Mouse (Mus musculus) left cerebral cortex, adult 2 months (tissue): Measurements from ENCODE around the gene Nelfcd. TPM values are rescaled to one million over a fixed set of nuclear protein-coding genes. Genes with fewer than 3 reads are reported as not detected.
A peak's percentile ranks its signal among the peaks of the same experiment; 100 is the strongest.

Source experiments
- DNase-seq, 2 experiments: peaks; one replicate each; pipeline ENCODE4 v3.0.0; 2021 to 2022; ENCODE audit warnings: low spot score in 2 of 2, mixed read lengths in 1 of 2; ENCODE audit errors: extremely low spot score in 1 of 2
- H3K27ac ChIP-seq: fragments of 200-600 bp; 2 replicates; pipeline ENCODE4 v1.8.1; 2022
- H3K4me3 ChIP-seq: fragments of 200-600 bp; 2 replicates; pipeline ENCODE4 v1.8.1; 2022
- CTCF ChIP-seq: fragments of 200-600 bp; IDR thresholded peaks from 2 replicates; pipeline ENCODE4 v1.8.1; 2022; ENCODE audit warnings: antibody characterized with exemption, mild to moderate bottlenecking, moderate library complexity
- intact Hi-C: fragments of 180-260 bp; cut with DNase I; formaldehyde crosslinking; loops from one replicate; pipeline ENCODE4 v1.15.1; 2025
- total RNA-seq, 2 experiments: library from RNA; stranded (reverse); gene quantifications; 2 replicates each; pipeline ENCODE4 v1.2.3; 2021

Nelfcd gene
- total RNA-seq, 2 experiments from 2014 or later, result 47.9 to 50.8 TPM

GRCm38 (mm10) chr2:174459365-174459764 lies 43.8 kb downstream of the Nelfcd start:
- no peak for DNase-seq
- intact Hi-C loops, result no loop called here
- no peak overlapping the region for H3K4me3 ChIP-seq
- no peak for TF ChIP-seq CTCF
- no peak overlapping the region for H3K27ac ChIP-seq

- no peak for DNase-seq
- Histone ChIP-seq H3K27ac (peak overlapping the region; percentile 97), H3K4me3 (peak overlapping the region; percentile 72)
- TF ChIP-seq CTCF, result no peak
- intact Hi-C loops, result loop anchor here (5.0 kb wide), 2 partner anchors 131 to 394 kb away; no protein-coding TSS in a partner anchor
These were observed 47.8 kb downstream of the Nelfcd start for GRCm38 (mm10) chr2:174463370-174463769.

DNA sequence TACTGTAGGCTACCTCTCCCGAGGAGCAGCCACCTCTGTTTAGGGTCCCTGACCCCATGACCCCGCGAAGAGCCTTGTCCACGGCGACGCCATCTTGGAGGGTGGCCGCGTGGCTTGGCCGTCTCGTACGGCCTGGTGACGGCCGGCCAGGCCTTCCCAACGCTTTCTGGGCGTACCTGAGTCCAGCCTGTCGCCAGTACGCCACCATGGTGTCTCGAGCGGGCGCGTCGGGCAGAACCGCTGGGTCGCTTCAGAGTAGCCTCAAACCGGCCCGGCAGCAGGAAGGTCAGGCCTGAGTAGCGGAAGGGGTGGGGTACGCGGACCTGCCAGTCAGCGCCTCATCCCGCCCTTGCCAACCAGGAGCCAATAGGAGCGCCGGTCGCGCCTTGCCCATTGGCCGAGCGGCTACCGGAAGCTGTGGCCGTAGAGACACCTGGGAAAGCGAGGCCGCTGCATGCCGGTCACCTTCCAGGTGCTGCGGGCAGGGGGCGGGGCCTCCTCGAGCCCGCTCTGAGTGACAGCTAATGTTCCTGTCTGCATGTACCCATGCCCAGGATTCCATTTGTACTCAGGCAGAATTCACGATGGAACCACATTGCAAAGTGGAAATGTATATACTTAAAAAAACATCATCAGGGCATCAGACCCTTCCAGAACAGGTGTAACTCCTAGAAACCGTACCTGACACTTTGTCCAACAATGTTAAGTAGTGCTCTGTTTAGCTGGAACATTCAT lies 48.4 kb downstream of the Nelfcd start, which contains the start of gene Atp5e:
Gene Atp5e (minus strand): TSS at position 317 of the 735 bp plus-strand sequence.
- TF ChIP-seq CTCF, result peak; percentile 13; the same call in 1 of the 2 replicates
- DNase-seq, result peak; percentile 97 to 98
- Histone ChIP-seq H3K27ac (peak within 1 kb of the TSS; percentile 97), H3K4me3 (peak within 1 kb of the TSS; percentile 72)
- intact Hi-C loops, result loop anchor here (5.0 kb wide), 2 partner anchors 132 to 393 kb away; no protein-coding TSS in a partner anchor

- Histone ChIP-seq H3K4me3 (no peak overlapping the region), H3K27ac (no peak overlapping the region)
- TF ChIP-seq CTCF, result no peak
- DNase-seq, result no peak
- intact Hi-C loops, result loop anchor here (5.0 kb wide), 1 partner anchor 202 kb away; no protein-coding TSS in a partner anchor
These were observed 54.7 kb downstream of the Nelfcd start for GRCm38 (mm10) chr2:174470333-174470732.

- intact Hi-C loops, result loop anchor here (5.0 kb wide), 1 partner anchor 201 kb away; no protein-coding TSS in a partner anchor
- no peak for DNase-seq
- no peak overlapping the region for H3K4me3 ChIP-seq
- TF ChIP-seq CTCF, result no peak
- H3K27ac ChIP-seq, result no peak overlapping the region
These were observed 55.3 kb downstream of the Nelfcd start for GRCm38 (mm10) chr2:174470786-174471405.

- Histone ChIP-seq H3K27ac (peak overlapping the region; percentile 82), H3K4me3 (peak overlapping the region; percentile 76)
- no peak for TF ChIP-seq CTCF
- intact Hi-C loops, result loop anchor here (2.0 to 5.0 kb wide), 2 partner anchors 146 to 200 kb away; no protein-coding TSS in a partner anchor
- DNase-seq, result no peak
These were observed 56.8 kb downstream of the Nelfcd start for GRCm38 (mm10) chr2:174472407-174472806.

DNA sequence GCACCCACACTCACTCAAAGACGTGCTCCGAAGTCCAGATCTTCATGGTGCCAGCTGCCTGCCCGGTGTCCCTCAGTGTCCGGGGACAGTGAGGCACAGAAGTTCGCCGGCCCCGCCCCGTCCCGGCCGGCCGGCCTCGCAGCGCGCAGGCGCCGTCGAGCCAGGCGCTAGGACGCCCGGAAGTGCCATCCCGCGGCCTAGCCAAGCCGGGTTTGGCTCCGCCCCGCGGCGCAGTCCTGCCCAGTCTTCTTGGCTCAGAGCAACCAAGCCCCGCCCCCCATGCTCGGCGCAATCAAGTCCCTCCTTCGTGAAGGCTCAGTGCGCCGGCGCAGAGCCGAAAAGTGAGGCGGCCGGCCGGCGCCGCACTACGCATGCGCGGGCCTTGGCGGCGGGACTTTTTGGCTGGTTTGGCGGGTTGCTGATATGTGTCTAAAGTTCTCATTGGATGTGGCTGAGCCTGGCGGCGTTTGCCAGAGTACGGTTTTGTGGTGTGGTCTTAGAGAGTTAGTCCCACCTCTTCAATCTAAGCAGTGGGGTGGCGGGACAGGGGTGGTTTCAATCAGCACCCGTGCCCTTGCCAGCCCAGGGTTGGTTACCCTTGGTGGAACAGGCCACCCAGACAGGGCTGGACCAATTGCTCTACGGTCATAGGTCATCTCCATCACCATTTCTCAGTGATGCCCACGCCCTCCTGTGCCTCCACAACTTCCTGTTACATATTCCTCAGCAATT lies 57.4 kb downstream of the Nelfcd start, which contains the start of gene Prelid3b:
Gene Prelid3b (minus strand): TSS at position 264 of the 732 bp plus-strand sequence.
- peak within 1 kb of the TSS; percentile 82 for H3K27ac ChIP-seq
- peak within 1 kb of the TSS; percentile 76 for H3K4me3 ChIP-seq
- DNase-seq, result peak; percentile 99
- intact Hi-C loops, result loop anchor here (2.0 to 5.0 kb wide), 2 partner anchors 146 to 199 kb away; no protein-coding TSS in a partner anchor
- no peak; the same call in 1 of the 2 replicates for TF ChIP-seq CTCF

GRCm38 (mm10) chr2:174473550-174473927 lies 57.9 kb downstream of the Nelfcd start:
- H3K27ac ChIP-seq, result no peak overlapping the region
- DNase-seq, result no peak
- no peak overlapping the region for H3K4me3 ChIP-seq
- intact Hi-C loops, result loop anchor here (2.0 to 5.0 kb wide), 2 partner anchors 147 to 199 kb away; no protein-coding TSS in a partner anchor
- no peak for TF ChIP-seq CTCF

Other genes starting within 250 kb of the Nelfcd start
- 1,000 to 10,000 TPM; 1,778 to 1,853 TPM for gene Gnas, start 131.5 kb upstream of the Nelfcd start, total RNA-seq
- 1 to 10 TPM; 2.3 to 2.8 TPM for gene Gm20721, start 69.1 kb upstream of the Nelfcd start, total RNA-seq
- gene Ctsz, start 23.2 kb downstream of the Nelfcd start, total RNA-seq, result 10 to 100 TPM; 33.6 to 34.3 TPM
- gene Tubb1, start 34.9 kb downstream of the Nelfcd start, total RNA-seq, result not detected
- gene Atp5e, start 48.3 kb downstream of the Nelfcd start, total RNA-seq, result 100 to 1,000 TPM; 296 to 302 TPM
- 10 to 100 TPM; 50.4 to 52.7 TPM for gene Prelid3b, start 57.3 kb downstream of the Nelfcd start, total RNA-seq
- 10 to 100 TPM; 16.8 to 20.6 TPM for gene Zfp831, start 227.7 kb downstream of the Nelfcd start, total RNA-seq